Mouse (Mus musculus) embryonic facial prominence, embryonic 13.5 days (tissue): ENCODE measurements around the gene Col1a1. TPM values are rescaled to one million over a fixed set of nuclear protein-coding genes. Genes with fewer than 3 reads are reported as not detected.
A peak's percentile ranks its signal among the peaks of the same experiment; 100 is the strongest.

ENCODE experiments used
- ATAC-seq: fragments of 200-750 bp; cut with Nextera tagmentation; 2 replicates; pipeline ENCODE4 v1.8.0; 2017; ENCODE audit warnings: low read depth; ENCODE audit not compliant: insufficient number of reproducible peaks, insufficient read depth, low FRiP score, low TSS enrichment
- H3K27ac ChIP-seq: fragments of 300-500 bp; sonication (generic); 2 replicates; pipeline ENCODE4 v1.5.1; 2015; ENCODE audit warnings: moderate library complexity, mild to moderate bottlenecking, inconsistent platforms
- H3K27me3 ChIP-seq: fragments of 300-500 bp; sonication (generic); 2 replicates; pipeline ENCODE4 v1.6.1; 2015; ENCODE audit warnings: mild to moderate bottlenecking, inconsistent platforms
- H3K36me3 ChIP-seq: fragments of 300-500 bp; sonication (generic); 2 replicates; pipeline ENCODE4 v1.6.1; 2015; ENCODE audit warnings: mild to moderate bottlenecking, inconsistent platforms
- H3K4me1 ChIP-seq: fragments of 300-500 bp; sonication (generic); 2 replicates; pipeline ENCODE4 v1.6.1; 2015; ENCODE audit warnings: inconsistent platforms
- H3K4me2 ChIP-seq: fragments of 300-500 bp; sonication (generic); 2 replicates; pipeline ENCODE4 v1.6.1; 2015; ENCODE audit warnings: moderate library complexity, mild to moderate bottlenecking, inconsistent platforms
- H3K4me3 ChIP-seq: fragments of 300-500 bp; sonication (generic); 2 replicates; pipeline ENCODE4 v1.5.1; 2015; ENCODE audit warnings: mild to moderate bottlenecking, inconsistent platforms
- H3K9ac ChIP-seq: fragments of 300-500 bp; sonication (generic); 2 replicates; pipeline ENCODE4 v1.6.1; 2015; ENCODE audit warnings: mild to moderate bottlenecking, inconsistent platforms
- H3K9me3 ChIP-seq: fragments of 300-500 bp; sonication (generic); 2 replicates; pipeline ENCODE4 v1.6.1; 2016; ENCODE audit warnings: inconsistent platforms
- WGBS: fragments of 180-500 bp; shearing (Covaris S2); methylation state at CpG from one replicate; pipeline ENCODE4 v1.1.7; 2015; ENCODE audit warnings: mixed read lengths; 5-methylcytosine and 5-hydroxymethylcytosine counted together
- polyA plus RNA-seq: library from polyadenylated mRNA; unstranded; fragments of >200 nt; fragmentation: Nextera tagmentation; extraction: Ambion mirVana; gene quantifications from 2 replicates; pipeline ENCODE4 v1.2.1, GENCODE M21; 2015

Col1a1 gene
- polyA plus RNA-seq, 1 experiment from 2014 or later, result 1,259 TPM

- H3K27ac ChIP-seq, result no peak overlapping the region
- no peak for ATAC-seq
- no peaks in the 10 kb centered on the region for H3K27me3 ChIP-seq
- H3K9me3 ChIP-seq, result no peaks in the 10 kb centered on the region
- peak overlapping the region; percentile 34 for H3K4me3 ChIP-seq
- no peaks in the 10 kb centered on the region for H3K36me3 ChIP-seq
- H3K4me2 ChIP-seq, result peak overlapping the region; percentile 59
- H3K9ac ChIP-seq, result peak overlapping the region; percentile 55
- 40% methylated on average over 9 of the region's 9 CpGs for WGBS
- H3K4me1 ChIP-seq, result peaks cover 13% of the 10 kb centered on the region
Measured at GRCm38 (mm10) chr11:94978178-94978915, 42.3 kb downstream of the Col1a1 start.

GRCm38 (mm10) chr11:94978947-94979346 lies 42.9 kb downstream of the Col1a1 start:
- H3K9ac ChIP-seq, result peak overlapping the region; percentile 55
- peak; percentile 78; the same call in 1 of the 2 replicates for ATAC-seq
- under 1% methylated on average over 20 of the region's 20 CpGs for WGBS

GRCm38 (mm10) chr11:94979462-94980179 lies 43.6 kb downstream of the Col1a1 start:
- Histone ChIP-seq H3K9me3 (no peaks in the 10 kb centered on the region), H3K9ac (peak overlapping the region; percentile 55; the same call in 1 of the 2 replicates), H3K27me3 (no peaks in the 10 kb centered on the region), H3K4me1 (peaks cover 13% of the 10 kb centered on the region), H3K36me3 (no peaks in the 10 kb centered on the region), H3K4me2 (peak overlapping the region; percentile 59), H3K27ac (no peak overlapping the region), H3K4me3 (peak overlapping the region; percentile 34)
- 79% methylated on average over 11 of the region's 11 CpGs for WGBS
- ATAC-seq, result 0 out of 2 replicates have a peak, but pooled peaks have one; percentile 18

More at GRCm38 (mm10) chr11:94978947-94979346, 42.9 kb downstream of the Col1a1 start:
- Histone ChIP-seq H3K4me1 (peaks cover 13% of the 10 kb centered on the region), H3K4me2 (peak overlapping the region; percentile 59), H3K9me3 (no peaks in the 10 kb centered on the region), H3K36me3 (no peaks in the 10 kb centered on the region), H3K27ac (no peak overlapping the region), H3K4me3 (peak overlapping the region; percentile 34), H3K27me3 (no peaks in the 10 kb centered on the region)

- H3K4me2 ChIP-seq, result no peak overlapping the region
- no peaks in the 10 kb centered on the region for H3K27me3 ChIP-seq
- H3K4me1 ChIP-seq, result peaks cover 38% of the 10 kb centered on the region
- ATAC-seq, result no peak
- no peaks in the 10 kb centered on the region for H3K36me3 ChIP-seq
- no peak overlapping the region for H3K27ac ChIP-seq
- 40% methylated on average over 1 of the region's 1 CpGs for WGBS
- no peak overlapping the region for H3K4me3 ChIP-seq
- no peak overlapping the region for H3K9ac ChIP-seq
- H3K9me3 ChIP-seq, result no peaks in the 10 kb centered on the region
Measured at GRCm38 (mm10) chr11:94985140-94985539, 49.1 kb downstream of the Col1a1 start.

- Histone ChIP-seq H3K9ac (no peak overlapping the region), H3K27ac (no peak overlapping the region), H3K4me3 (no peak overlapping the region), H3K9me3 (no peaks in the 10 kb centered on the region), H3K4me1 (peaks cover 43% of the 10 kb centered on the region), H3K27me3 (no peaks in the 10 kb centered on the region), H3K4me2 (no peak overlapping the region), H3K36me3 (no peaks in the 10 kb centered on the region)
- ATAC-seq, result no peak
- WGBS, result 69% methylated on average over 5 of the region's 5 CpGs
Measured at GRCm38 (mm10) chr11:94985822-94986221, 49.8 kb downstream of the Col1a1 start.

- peaks cover 43% of the 10 kb centered on the region for H3K4me1 ChIP-seq
- WGBS, result 54% methylated on average over 2 of the region's 2 CpGs
- H3K9ac ChIP-seq, result no peak overlapping the region
- no peak overlapping the region for H3K27ac ChIP-seq
- no peaks in the 10 kb centered on the region for H3K27me3 ChIP-seq
- H3K36me3 ChIP-seq, result no peaks in the 10 kb centered on the region
- H3K9me3 ChIP-seq, result no peaks in the 10 kb centered on the region
- no peak overlapping the region for H3K4me2 ChIP-seq
- no peak overlapping the region for H3K4me3 ChIP-seq
- ATAC-seq, result no peak
Measured at GRCm38 (mm10) chr11:94986435-94986834, 50.4 kb downstream of the Col1a1 start.

- no peak overlapping the region for H3K4me3 ChIP-seq
- no peaks in the 10 kb centered on the region for H3K36me3 ChIP-seq
- H3K4me2 ChIP-seq, result no peak overlapping the region
- H3K27ac ChIP-seq, result no peak overlapping the region
- no peaks in the 10 kb centered on the region for H3K9me3 ChIP-seq
- peaks cover 49% of the 10 kb centered on the region for H3K4me1 ChIP-seq
- H3K9ac ChIP-seq, result no peak overlapping the region
- WGBS, result 39% methylated on average over 6 of the region's 6 CpGs
- no peak for ATAC-seq
- no peaks in the 10 kb centered on the region for H3K27me3 ChIP-seq
Measured at GRCm38 (mm10) chr11:94987341-94987740, 51.3 kb downstream of the Col1a1 start.

- Histone ChIP-seq H3K9ac (no peak overlapping the region), H3K36me3 (no peaks in the 10 kb centered on the region), H3K4me3 (no peak overlapping the region), H3K4me2 (no peak overlapping the region), H3K9me3 (no peaks in the 10 kb centered on the region), H3K4me1 (peaks cover 54% of the 10 kb centered on the region), H3K27me3 (no peaks in the 10 kb centered on the region), H3K27ac (no peak overlapping the region)
- no peak for ATAC-seq
- WGBS, result 65% methylated on average over 8 of the region's 8 CpGs
Measured at GRCm38 (mm10) chr11:94987851-94988250, 51.8 kb downstream of the Col1a1 start.

- Histone ChIP-seq H3K4me2 (peak overlapping the region; percentile 99), H3K27me3 (no peaks in the 10 kb centered on the region), H3K9ac (peak overlapping the region; percentile 71), H3K36me3 (no peaks in the 10 kb centered on the region), H3K4me1 (peaks cover 65% of the 10 kb centered on the region), H3K4me3 (peak overlapping the region; percentile 91), H3K9me3 (no peaks in the 10 kb centered on the region), H3K27ac (peak overlapping the region; percentile 96)
- no peak for ATAC-seq
- WGBS, result 14% methylated on average over 10 of the region's 10 CpGs
Measured at GRCm38 (mm10) chr11:94988780-94989561, 52.9 kb downstream of the Col1a1 start.

GRCm38 (mm10) chr11:94989562-94990017 lies 53.6 kb downstream of the Col1a1 start:
- Histone ChIP-seq H3K4me1 (peaks cover 71% of the 10 kb centered on the region), H3K9me3 (no peaks in the 10 kb centered on the region), H3K36me3 (no peaks in the 10 kb centered on the region), H3K4me2 (peak overlapping the region; percentile 99), H3K27me3 (no peaks in the 10 kb centered on the region), H3K27ac (peak overlapping the region; percentile 96), H3K4me3 (peak overlapping the region; percentile 91), H3K9ac (peak overlapping the region; percentile 71)
- 0% methylated on average over 12 of the region's 12 CpGs for WGBS
- ATAC-seq, result peak; percentile 53; the same call in 1 of the 2 replicates

- 45% methylated on average over 6 of the region's 6 CpGs for WGBS
- Histone ChIP-seq H3K9me3 (no peaks in the 10 kb centered on the region), H3K36me3 (no peaks in the 10 kb centered on the region), H3K27ac (peak overlapping the region; percentile 96), H3K27me3 (no peaks in the 10 kb centered on the region), H3K4me2 (peak overlapping the region; percentile 99), H3K4me3 (peak overlapping the region; percentile 91), H3K9ac (peak overlapping the region; percentile 93), H3K4me1 (peaks cover 72% of the 10 kb centered on the region)
- no peak for ATAC-seq
Measured at GRCm38 (mm10) chr11:94990102-94990748, 54.2 kb downstream of the Col1a1 start.
